Mouse (Mus musculus) neural tube, embryonic 11.5 days (tissue): ENCODE results near the gene Agpat2. TPM values are rescaled to one million over a fixed set of nuclear protein-coding genes. Genes with fewer than 3 reads are reported as not detected.

ENCODE experiments used
- ATAC-seq: fragments of 200-750 bp; cut with Nextera tagmentation; 2 replicates; pipeline ENCODE4 v1.8.0; 2017; ENCODE audit warnings: moderate number of reproducible peaks, mild to moderate bottlenecking, moderate TSS enrichment, moderate library complexity; ENCODE audit not compliant: insufficient read depth, low FRiP score, low TSS enrichment
- DNase-seq: peaks from one replicate; pipeline ENCODE4 v3.0.0-alpha.2; 2015; ENCODE audit warnings: low spot score
- H3K27ac ChIP-seq: fragments of 300-500 bp; sonication (generic); 2 replicates; pipeline ENCODE4 v1.5.1; 2014; ENCODE audit warnings: low read depth, mild to moderate bottlenecking, low read length
- H3K27me3 ChIP-seq: fragments of 300-500 bp; sonication (generic); 2 replicates; pipeline ENCODE4 v1.6.1; 2014; ENCODE audit warnings: mild to moderate bottlenecking, low read length, mixed read lengths; ENCODE audit not compliant: control insufficient read depth, insufficient read depth
- H3K36me3 ChIP-seq: fragments of 300-500 bp; sonication (generic); 2 replicates; pipeline ENCODE4 v1.6.1; 2014; ENCODE audit warnings: mild to moderate bottlenecking, low read length, moderate library complexity, mixed read lengths; ENCODE audit not compliant: control insufficient read depth, insufficient read depth
- H3K4me1 ChIP-seq: fragments of 300-500 bp; sonication (generic); 2 replicates; pipeline ENCODE4 v1.6.1; 2014; ENCODE audit warnings: low read length, mixed read lengths; ENCODE audit not compliant: control insufficient read depth, insufficient read depth
- H3K4me2 ChIP-seq: fragments of 300-500 bp; sonication (generic); 2 replicates; pipeline ENCODE4 v1.6.1; 2014; ENCODE audit warnings: low read depth, mild to moderate bottlenecking, moderate library complexity
- H3K4me3 ChIP-seq: fragments of 300-500 bp; sonication (generic); 2 replicates; pipeline ENCODE4 v1.5.1; 2014; ENCODE audit warnings: low read depth, low read length
- H3K9ac ChIP-seq: fragments of 300-500 bp; sonication (generic); 2 replicates; pipeline ENCODE4 v1.6.1; 2014; ENCODE audit warnings: mild to moderate bottlenecking, low read length
- H3K9me3 ChIP-seq: fragments of 300-500 bp; sonication (generic); 2 replicates; pipeline ENCODE4 v1.6.1; 2016; ENCODE audit warnings: low read length; ENCODE audit not compliant: control insufficient read depth
- WGBS: fragments of 180-500 bp; shearing (Covaris S2); extraction: QIAGEN DNeasy Blood & Tissue Kit; methylation state at CpG from one replicate; pipeline ENCODE4 v1.1.7; 2014; 5-methylcytosine and 5-hydroxymethylcytosine counted together
- polyA plus RNA-seq: library from polyadenylated mRNA; unstranded; fragments of >200 nt; fragmentation: Nextera tagmentation; extraction: Ambion mirVana; gene quantifications from 2 replicates; pipeline ENCODE4 v1.2.1, GENCODE M21; 2014

The Agpat2 gene
- polyA plus RNA-seq, 1 experiment from 2014 or later, result 7.5 TPM

GRCm38 (mm10) chr2:26595725-26596435, 8.3 kb downstream of the Agpat2 start:
- H3K4me3 ChIP-seq, result no peak overlapping the region
- no peaks in the 10 kb centered on the region for H3K27me3 ChIP-seq
- no peaks in the 10 kb centered on the region for H3K9me3 ChIP-seq
- no peak for ATAC-seq
- peaks cover 2% of the 10 kb centered on the region; the same call in 1 of the 2 replicates for H3K36me3 ChIP-seq
- H3K4me2 ChIP-seq, result no peak overlapping the region
- WGBS, result 85% methylated on average over 11 of the region's 11 CpGs
- no peak overlapping the region for H3K9ac ChIP-seq
- no peaks in the 10 kb centered on the region for H3K4me1 ChIP-seq
- H3K27ac ChIP-seq, result no peak overlapping the region
- no peak for DNase-seq

GRCm38 (mm10) chr2:26594934-26595724, 9.1 kb downstream of the Agpat2 start:
- Histone ChIP-seq H3K36me3 (peaks cover 2% of the 10 kb centered on the region; the same call in 1 of the 2 replicates), H3K9ac (no peak overlapping the region), H3K4me3 (no peak overlapping the region), H3K4me2 (no peak overlapping the region), H3K27me3 (no peaks in the 10 kb centered on the region), H3K27ac (no peak overlapping the region), H3K4me1 (no peaks in the 10 kb centered on the region), H3K9me3 (no peaks in the 10 kb centered on the region)
- ATAC-seq, result no peak
- no peak for DNase-seq
- 73% methylated on average over 6 of the region's 6 CpGs for WGBS

GRCm38 (mm10) chr2:26594461-26594933, 9.7 kb downstream of the Agpat2 start:
- H3K9ac ChIP-seq, result no peak overlapping the region
- no peak for ATAC-seq
- no peak overlapping the region for H3K27ac ChIP-seq
- H3K9me3 ChIP-seq, result no peaks in the 10 kb centered on the region
- 87% methylated on average over 7 of the region's 7 CpGs for WGBS
- peaks cover 2% of the 10 kb centered on the region; the same call in 1 of the 2 replicates for H3K36me3 ChIP-seq
- DNase-seq, result no peak
- no peaks in the 10 kb centered on the region for H3K4me1 ChIP-seq
- no peak overlapping the region for H3K4me2 ChIP-seq
- H3K27me3 ChIP-seq, result no peaks in the 10 kb centered on the region
- no peak overlapping the region for H3K4me3 ChIP-seq

GRCm38 (mm10) chr2:26594022-26594346, 10.2 kb downstream of the Agpat2 start:
- DNase-seq (no peak), ATAC-seq (no peak)
- peaks cover 2% of the 10 kb centered on the region; the same call in 1 of the 2 replicates for H3K36me3 ChIP-seq
- H3K4me3 ChIP-seq, result no peak overlapping the region
- no peak overlapping the region for H3K4me2 ChIP-seq
- no peak overlapping the region for H3K9ac ChIP-seq
- H3K9me3 ChIP-seq, result no peaks in the 10 kb centered on the region
- 59% methylated on average over 9 of the region's 9 CpGs for WGBS
- H3K4me1 ChIP-seq, result no peaks in the 10 kb centered on the region
- H3K27ac ChIP-seq, result no peak overlapping the region
- H3K27me3 ChIP-seq, result no peaks in the 10 kb centered on the region

- Histone ChIP-seq H3K36me3 (peaks cover 2% of the 10 kb centered on the region; the same call in 1 of the 2 replicates), H3K9me3 (no peaks in the 10 kb centered on the region), H3K27ac (no peak overlapping the region), H3K4me3 (no peak overlapping the region), H3K4me2 (no peak overlapping the region), H3K27me3 (no peaks in the 10 kb centered on the region), H3K9ac (no peak overlapping the region), H3K4me1 (no peaks in the 10 kb centered on the region)
- DNase-seq (no peak), ATAC-seq (no peak)
- 52% methylated on average over 9 of the region's 9 CpGs for WGBS
These were observed 10.8 kb downstream of the Agpat2 start for GRCm38 (mm10) chr2:26593211-26594021.

GRCm38 (mm10) chr2:26591416-26591815, 12.8 kb downstream of the Agpat2 start:
- no peaks in the 10 kb centered on the region for H3K9me3 ChIP-seq
- no peak overlapping the region for H3K4me2 ChIP-seq
- H3K4me3 ChIP-seq, result no peak overlapping the region
- no peaks in the 10 kb centered on the region for H3K4me1 ChIP-seq
- 89% methylated on average over 12 of the region's 12 CpGs for WGBS
- H3K27ac ChIP-seq, result no peak overlapping the region
- peaks cover 2% of the 10 kb centered on the region; the same call in 1 of the 2 replicates for H3K36me3 ChIP-seq
- no peaks in the 10 kb centered on the region for H3K27me3 ChIP-seq
- no peak overlapping the region for H3K9ac ChIP-seq
- DNase-seq, result no peak
- ATAC-seq, result no peak

- Histone ChIP-seq H3K4me3 (no peak overlapping the region), H3K27ac (no peak overlapping the region), H3K9ac (no peak overlapping the region), H3K9me3 (no peaks in the 10 kb centered on the region), H3K4me2 (no peak overlapping the region), H3K36me3 (peaks cover 2% of the 10 kb centered on the region; the same call in 1 of the 2 replicates), H3K4me1 (no peaks in the 10 kb centered on the region), H3K27me3 (no peaks in the 10 kb centered on the region)
- ATAC-seq (no peak), DNase-seq (no peak)
- WGBS, result 95% methylated on average over 7 of the region's 7 CpGs
These were observed 13.3 kb downstream of the Agpat2 start for GRCm38 (mm10) chr2:26590962-26591361.

- no peak overlapping the region for H3K27ac ChIP-seq
- H3K4me3 ChIP-seq, result no peak overlapping the region
- no peaks in the 10 kb centered on the region for H3K4me1 ChIP-seq
- WGBS, result 94% methylated on average over 7 of the region's 7 CpGs
- H3K4me2 ChIP-seq, result no peak overlapping the region
- H3K27me3 ChIP-seq, result no peaks in the 10 kb centered on the region
- peaks cover 2% of the 10 kb centered on the region; the same call in 1 of the 2 replicates for H3K36me3 ChIP-seq
- no peaks in the 10 kb centered on the region for H3K9me3 ChIP-seq
- no peak for DNase-seq
- no peak for ATAC-seq
- no peak overlapping the region for H3K9ac ChIP-seq
These were observed 13.9 kb downstream of the Agpat2 start for GRCm38 (mm10) chr2:26590282-26590681.
